Mouse (Mus musculus) midbrain, embryonic 13.5 days (tissue): ENCODE data around the gene Spata6. TPM values are rescaled to one million over a fixed set of nuclear protein-coding genes. Genes with fewer than 3 reads are reported as not detected.

Source experiments
- ATAC-seq: fragments of 200-750 bp; cut with Nextera tagmentation; 2 replicates; pipeline ENCODE4 v1.8.0; 2017; ENCODE audit warnings: mild to moderate bottlenecking, moderate TSS enrichment, moderate library complexity
- H3K27ac ChIP-seq: fragments of 300-500 bp; sonication (generic); 2 replicates; pipeline ENCODE4 v1.5.1; 2015; ENCODE audit warnings: inconsistent platforms, mild to moderate bottlenecking, moderate library complexity
- H3K27me3 ChIP-seq: fragments of 300-500 bp; sonication (generic); 2 replicates; pipeline ENCODE4 v1.6.1; 2015; ENCODE audit warnings: mild to moderate bottlenecking, inconsistent platforms
- H3K36me3 ChIP-seq: fragments of 300-500 bp; sonication (generic); 2 replicates; pipeline ENCODE4 v1.6.1; 2015; ENCODE audit warnings: mild to moderate bottlenecking, inconsistent platforms
- H3K4me1 ChIP-seq: fragments of 300-500 bp; sonication (generic); replicated peaks from 2 replicates; pipeline ENCODE4 v1.6.1; 2015; ENCODE audit warnings: inconsistent platforms
- H3K4me2 ChIP-seq: fragments of 300-500 bp; sonication (generic); replicated peaks from 2 replicates; pipeline ENCODE4 v1.6.1; 2015; ENCODE audit warnings: moderate library complexity, mild to moderate bottlenecking, inconsistent platforms
- H3K4me3 ChIP-seq: fragments of 300-500 bp; sonication (generic); replicated peaks from 2 replicates; pipeline ENCODE4 v1.5.1; 2015; ENCODE audit warnings: mild to moderate bottlenecking, inconsistent platforms
- H3K9ac ChIP-seq: fragments of 300-500 bp; sonication (generic); replicated peaks from 2 replicates; pipeline ENCODE4 v1.6.1; 2015; ENCODE audit warnings: mild to moderate bottlenecking, inconsistent platforms
- H3K9me3 ChIP-seq: fragments of 300-500 bp; sonication (generic); 2 replicates; pipeline ENCODE4 v1.6.1; 2016; ENCODE audit warnings: mild to moderate bottlenecking, inconsistent platforms
- WGBS: fragments of 180-500 bp; shearing (Covaris S2); methylation state at CpG from one replicate; pipeline ENCODE4 v1.1.7; 2015; 5-methylcytosine and 5-hydroxymethylcytosine counted together
- polyA plus RNA-seq: library from polyadenylated mRNA; unstranded; fragments of >200 nt; fragmentation: Nextera tagmentation; extraction: Ambion mirVana; gene quantifications from 2 replicates; pipeline ENCODE4 v1.2.1, GENCODE M21; 2015

Spata6 gene
- polyA plus RNA-seq, 1 experiment from 2014 or later = 19.2 TPM

- ATAC-seq = no peak
Observed at GRCm38 (mm10) chr4:111704126-111704525, 15.7 kb upstream of the Spata6 start.

GRCm38 (mm10) chr4:111704975-111705374 lies 14.8 kb upstream of the Spata6 start:
- Histone ChIP-seq H3K4me3 (no peak overlapping the region), H3K4me1 (no peaks in the 10 kb centered on the region), H3K9ac (no peak overlapping the region), H3K27me3 (no peaks in the 10 kb centered on the region), H3K27ac (no peak overlapping the region), H3K4me2 (no peak overlapping the region), H3K9me3 (no peaks in the 10 kb centered on the region), H3K36me3 (no peaks in the 10 kb centered on the region)
- 80% methylated on average over 3 of the region's 3 CpGs for WGBS
- no peak for ATAC-seq

More at GRCm38 (mm10) chr4:111704126-111704525, 15.7 kb upstream of the Spata6 start:
- Histone ChIP-seq H3K27me3 (no peaks in the 10 kb centered on the region), H3K36me3 (no peaks in the 10 kb centered on the region), H3K9me3 (no peaks in the 10 kb centered on the region), H3K9ac (no peak overlapping the region), H3K4me2 (no peak overlapping the region), H3K4me3 (no peak overlapping the region), H3K27ac (no peak overlapping the region), H3K4me1 (no peaks in the 10 kb centered on the region)
- 94% methylated on average over 2 of the region's 2 CpGs for WGBS

- peak overlapping the region; percentile 71 for H3K4me2 ChIP-seq
- no peak overlapping the region for H3K9ac ChIP-seq
- peak overlapping the region; percentile 70 for H3K4me3 ChIP-seq
- no peaks in the 10 kb centered on the region for H3K27me3 ChIP-seq
- no peak for ATAC-seq
- no peak overlapping the region for H3K27ac ChIP-seq
- no peaks in the 10 kb centered on the region for H3K9me3 ChIP-seq
- 79% methylated on average over 4 of the region's 4 CpGs for WGBS
- H3K4me1 ChIP-seq = peaks cover 13% of the 10 kb centered on the region
- H3K36me3 ChIP-seq = no peaks in the 10 kb centered on the region
Observed at GRCm38 (mm10) chr4:111719296-111719695, 488 bp upstream of the Spata6 start.

DNA sequence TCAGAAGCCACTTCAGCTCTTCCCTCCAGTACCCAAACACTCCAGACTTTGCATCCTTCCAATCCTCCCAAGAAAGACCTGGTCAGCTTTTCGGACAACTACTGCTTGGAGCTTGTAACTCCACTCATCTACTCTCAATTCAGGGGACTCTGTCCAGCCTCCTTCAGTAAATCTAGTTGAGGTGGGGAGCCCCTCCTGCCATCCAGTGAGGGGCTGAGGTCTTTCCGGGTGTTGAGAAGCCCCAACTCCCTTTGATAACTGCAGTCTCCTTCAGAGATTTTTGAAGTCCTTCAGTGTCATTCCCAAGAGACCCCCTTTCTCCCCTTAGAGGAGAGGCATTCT lies 849 bp downstream of the Spata6 start:
- Histone ChIP-seq H3K4me3 (peak overlapping the region; percentile 70), H3K4me2 (peak overlapping the region; percentile 71), H3K4me1 (peaks cover 13% of the 10 kb centered on the region), H3K27me3 (no peaks in the 10 kb centered on the region), H3K9me3 (no peaks in the 10 kb centered on the region), H3K9ac (no peak overlapping the region), H3K36me3 (no peaks in the 10 kb centered on the region), H3K27ac (no peak overlapping the region)
- no peak; the same call in 1 of the 2 replicates for ATAC-seq
- WGBS = 10% methylated on average over 2 of the region's 2 CpGs

DNA sequence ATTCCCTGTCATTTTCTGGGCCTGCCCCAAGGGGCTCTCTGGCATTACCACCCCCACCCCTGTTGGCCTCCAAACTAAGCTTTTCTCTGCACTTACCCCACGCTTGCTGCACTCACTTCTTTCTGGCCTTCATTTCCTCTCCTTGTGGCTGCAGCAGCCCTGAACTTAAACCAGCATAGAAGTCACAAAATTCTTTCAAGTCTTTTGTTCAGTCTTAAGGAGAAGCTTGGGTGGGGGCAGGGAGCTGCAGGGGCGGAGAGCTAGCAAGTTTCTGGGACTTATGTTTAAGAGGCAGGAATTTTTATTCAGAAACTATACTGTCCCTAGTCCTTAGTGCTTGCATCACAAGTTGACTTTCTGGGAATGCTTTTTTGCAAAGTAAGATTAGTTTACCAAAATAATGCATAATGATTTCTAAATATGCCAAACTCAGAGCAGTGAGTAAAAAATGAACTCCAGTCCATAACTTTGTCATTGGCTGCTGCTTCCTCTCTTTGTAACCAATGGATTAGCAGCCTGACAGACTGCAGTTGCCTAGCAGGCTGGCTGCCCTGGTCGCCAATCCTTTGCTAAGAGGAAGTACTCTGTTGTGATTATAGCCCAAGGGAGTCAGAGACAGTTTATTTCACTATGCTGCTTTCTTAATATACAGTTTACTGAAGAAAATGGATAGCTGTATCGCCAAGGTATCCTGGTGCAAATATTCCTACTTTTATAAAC lies 1.5 kb downstream of the Spata6 start:
- Histone ChIP-seq H3K9me3 (no peaks in the 10 kb centered on the region), H3K4me3 (peak overlapping the region; percentile 70), H3K9ac (no peak overlapping the region), H3K36me3 (no peaks in the 10 kb centered on the region), H3K27ac (no peak overlapping the region), H3K27me3 (no peaks in the 10 kb centered on the region), H3K4me1 (peaks cover 13% of the 10 kb centered on the region), H3K4me2 (peak overlapping the region; percentile 71)
- ATAC-seq = no peak
- WGBS = 21% methylated on average over 4 of the region's 4 CpGs

DNA sequence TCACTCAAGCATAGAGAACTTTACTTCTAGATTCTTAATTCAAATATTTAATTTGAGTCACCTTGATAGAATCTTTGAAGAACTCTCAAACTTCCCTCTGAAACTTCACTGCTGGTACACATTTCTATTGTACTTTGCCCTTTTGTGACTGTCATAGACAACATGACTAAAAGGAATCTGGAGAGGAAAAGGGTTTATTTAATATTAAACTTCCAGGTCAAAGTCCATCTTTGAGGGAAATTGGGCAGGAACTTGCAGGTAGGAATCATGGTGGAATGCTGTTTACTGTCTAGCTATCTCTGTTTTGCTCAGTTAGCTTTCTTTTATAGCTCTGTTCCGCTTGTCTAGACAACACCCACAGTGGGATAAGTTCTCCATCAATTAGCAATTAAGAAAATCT lies 17.8 kb downstream of the Spata6 start:
- Histone ChIP-seq H3K9ac (no peak overlapping the region), H3K4me3 (no peak overlapping the region), H3K4me2 (no peak overlapping the region), H3K4me1 (no peaks in the 10 kb centered on the region), H3K27me3 (no peaks in the 10 kb centered on the region), H3K36me3 (no peaks in the 10 kb centered on the region), H3K9me3 (no peaks in the 10 kb centered on the region), H3K27ac (no peak overlapping the region)
- WGBS = 98% methylated on average over 1 of the region's 1 CpGs
- no peak for ATAC-seq

DNA sequence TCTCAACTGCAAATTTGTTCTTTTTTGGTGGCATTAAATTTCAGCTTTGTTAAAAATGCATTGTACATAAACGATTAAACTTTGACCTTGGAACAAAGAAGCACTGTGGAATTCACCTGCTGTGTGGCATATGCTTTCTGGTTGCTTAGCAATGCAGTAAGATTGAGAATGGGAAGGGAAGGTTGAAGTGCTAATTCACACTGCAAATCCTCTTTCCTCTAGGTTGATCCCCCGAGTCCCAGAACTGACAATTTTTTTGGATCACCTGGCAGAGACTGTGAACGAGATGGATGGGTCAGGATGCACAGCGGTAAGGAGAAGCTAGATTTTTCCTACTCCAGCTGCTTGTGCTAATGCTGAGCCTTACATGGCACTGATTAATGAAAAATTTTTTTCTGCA lies 60.7 kb downstream of the Spata6 start:
- Histone ChIP-seq H3K4me3 (no peak overlapping the region), H3K4me2 (no peak overlapping the region), H3K9ac (no peak overlapping the region), H3K27ac (no peak overlapping the region), H3K9me3 (no peaks in the 10 kb centered on the region), H3K4me1 (0 out of 2 replicates have a peak, but pooled peaks cover 4% of the 10 kb centered on the region), H3K36me3 (no peaks in the 10 kb centered on the region), H3K27me3 (no peaks in the 10 kb centered on the region)
- no peak for ATAC-seq
- 15% methylated on average over 4 of the region's 4 CpGs for WGBS

DNA sequence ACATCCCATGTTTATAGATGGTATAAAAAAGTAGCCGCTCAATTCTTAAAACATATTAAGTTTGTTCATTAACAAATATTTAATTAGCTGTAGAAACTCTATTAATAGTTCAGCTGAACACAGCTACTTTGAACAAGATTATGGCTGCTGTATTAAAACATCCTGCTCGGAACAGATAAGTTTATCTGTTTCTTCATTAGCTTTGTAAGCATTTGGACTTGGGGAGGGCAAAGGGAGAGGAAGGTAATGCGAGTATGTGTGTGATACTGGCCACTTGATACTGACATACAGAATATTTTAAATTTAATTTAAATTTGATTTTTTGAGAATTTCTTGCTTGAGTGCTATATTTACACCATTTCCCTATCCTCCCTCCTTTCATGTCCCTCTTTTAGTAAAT lies 80.1 kb downstream of the Spata6 start:
- ATAC-seq = no peak
- H3K4me2 ChIP-seq = no peak overlapping the region
- no peaks in the 10 kb centered on the region for H3K4me1 ChIP-seq
- H3K9me3 ChIP-seq = no peaks in the 10 kb centered on the region
- H3K27me3 ChIP-seq = no peaks in the 10 kb centered on the region
- no peak overlapping the region for H3K9ac ChIP-seq
- no peaks in the 10 kb centered on the region for H3K36me3 ChIP-seq
- no peak overlapping the region for H3K4me3 ChIP-seq
- no peak overlapping the region for H3K27ac ChIP-seq
- WGBS = 99% methylated on average over 3 of the region's 3 CpGs

- no peaks in the 10 kb centered on the region for H3K27me3 ChIP-seq
- H3K4me3 ChIP-seq = no peak overlapping the region
- no peaks in the 10 kb centered on the region for H3K9me3 ChIP-seq
- 90% methylated on average over 2 of the region's 2 CpGs for WGBS
- H3K4me1 ChIP-seq = no peaks in the 10 kb centered on the region
- no peak overlapping the region for H3K27ac ChIP-seq
- ATAC-seq = no peak
- no peaks in the 10 kb centered on the region for H3K36me3 ChIP-seq
- H3K9ac ChIP-seq = no peak overlapping the region
- H3K4me2 ChIP-seq = no peak overlapping the region
Observed at GRCm38 (mm10) chr4:111803164-111803563, 83.4 kb downstream of the Spata6 start.

DNA sequence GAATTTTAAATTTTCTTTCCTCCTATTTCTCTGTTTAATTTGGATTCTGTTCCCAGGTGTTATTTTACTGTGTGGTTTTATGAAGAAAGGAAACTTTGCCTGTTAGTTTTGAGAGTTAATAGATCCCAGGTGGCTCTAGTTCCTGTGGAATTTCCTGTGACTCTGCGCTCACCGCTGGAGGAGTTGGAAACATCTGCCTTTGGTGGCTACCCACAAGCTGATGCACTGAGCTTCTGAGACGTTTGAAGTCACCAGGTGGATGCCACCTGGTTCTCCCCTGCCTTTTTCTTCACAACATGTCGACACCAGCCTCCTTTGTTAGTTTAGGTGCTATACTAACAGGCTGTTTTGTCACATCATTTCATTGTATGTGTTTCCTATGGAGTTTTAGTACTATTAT lies 97.7 kb downstream of the Spata6 start:
- no peak overlapping the region for H3K27ac ChIP-seq
- no peaks in the 10 kb centered on the region for H3K4me1 ChIP-seq
- no peak overlapping the region for H3K4me3 ChIP-seq
- ATAC-seq = no peak
- WGBS = 81% methylated on average over 4 of the region's 4 CpGs
- H3K9ac ChIP-seq = no peak overlapping the region
- no peaks in the 10 kb centered on the region for H3K27me3 ChIP-seq
- no peak overlapping the region for H3K4me2 ChIP-seq
- H3K9me3 ChIP-seq = no peaks in the 10 kb centered on the region
- no peaks in the 10 kb centered on the region for H3K36me3 ChIP-seq

DNA sequence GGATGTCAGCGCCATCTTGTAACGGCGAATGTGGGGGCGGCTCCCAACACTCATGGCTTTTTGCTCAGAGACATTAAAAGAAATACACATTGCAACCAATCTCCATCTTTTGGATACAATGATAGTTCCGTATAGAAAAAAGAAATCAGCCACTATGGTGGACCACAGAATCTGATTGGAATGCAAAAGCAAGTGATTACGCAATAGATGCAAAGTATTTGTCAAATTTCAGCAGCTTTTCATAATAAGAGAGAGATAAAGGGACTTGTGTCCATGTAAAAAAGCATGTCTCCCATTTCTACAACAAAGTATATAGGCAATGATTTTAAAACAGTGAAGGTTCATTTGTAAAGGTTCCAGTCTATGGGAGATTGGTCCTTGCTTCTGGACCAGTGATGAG lies 119.1 kb downstream of the Spata6 start:
- no peak overlapping the region for H3K4me3 ChIP-seq
- no peak overlapping the region for H3K27ac ChIP-seq
- no peaks in the 10 kb centered on the region for H3K27me3 ChIP-seq
- no peak for ATAC-seq
- no peaks in the 10 kb centered on the region for H3K4me1 ChIP-seq
- 95% methylated on average over 6 of the region's 6 CpGs for WGBS
- H3K9me3 ChIP-seq = no peaks in the 10 kb centered on the region
- H3K4me2 ChIP-seq = no peak overlapping the region
- H3K36me3 ChIP-seq = no peaks in the 10 kb centered on the region
- no peak overlapping the region for H3K9ac ChIP-seq

GRCm38 (mm10) chr4:111852626-111853025 lies 132.8 kb downstream of the Spata6 start:
- Histone ChIP-seq H3K27ac (no peak overlapping the region), H3K4me1 (no peaks in the 10 kb centered on the region), H3K4me3 (no peak overlapping the region), H3K27me3 (no peaks in the 10 kb centered on the region), H3K9ac (no peak overlapping the region), H3K36me3 (no peaks in the 10 kb centered on the region), H3K4me2 (no peak overlapping the region), H3K9me3 (no peaks in the 10 kb centered on the region)
- ATAC-seq = no peak

DNA sequence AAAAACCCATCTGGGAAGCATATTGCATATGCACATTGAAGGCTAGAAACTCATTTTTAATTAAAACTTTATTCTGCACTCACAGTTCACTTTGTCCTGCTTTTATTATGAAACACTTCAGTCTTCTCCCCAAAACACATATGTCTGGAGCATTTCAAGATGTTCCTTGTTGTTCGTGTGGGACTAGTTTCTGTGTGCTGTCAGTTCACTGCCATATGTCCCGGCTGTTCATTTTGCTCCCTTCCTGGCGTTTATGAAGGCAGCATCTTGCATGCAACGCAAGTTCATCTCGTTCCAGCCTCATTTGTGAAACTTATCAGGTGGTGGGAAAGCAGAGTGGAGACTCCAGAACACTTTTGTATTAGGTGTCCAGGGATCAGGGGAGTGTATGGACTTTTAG lies 146.9 kb downstream of the Spata6 start:
- Histone ChIP-seq H3K9ac (no peak overlapping the region), H3K4me1 (no peaks in the 10 kb centered on the region), H3K27me3 (no peaks in the 10 kb centered on the region), H3K4me3 (no peak overlapping the region), H3K27ac (no peak overlapping the region), H3K9me3 (no peaks in the 10 kb centered on the region), H3K36me3 (no peaks in the 10 kb centered on the region), H3K4me2 (no peak overlapping the region)
- WGBS = 90% methylated on average over 5 of the region's 5 CpGs
- ATAC-seq = no peak
